Mouse (Mus musculus): ENCODE measurements around the gene Scrn2.

The Scrn2 gene

DNA sequence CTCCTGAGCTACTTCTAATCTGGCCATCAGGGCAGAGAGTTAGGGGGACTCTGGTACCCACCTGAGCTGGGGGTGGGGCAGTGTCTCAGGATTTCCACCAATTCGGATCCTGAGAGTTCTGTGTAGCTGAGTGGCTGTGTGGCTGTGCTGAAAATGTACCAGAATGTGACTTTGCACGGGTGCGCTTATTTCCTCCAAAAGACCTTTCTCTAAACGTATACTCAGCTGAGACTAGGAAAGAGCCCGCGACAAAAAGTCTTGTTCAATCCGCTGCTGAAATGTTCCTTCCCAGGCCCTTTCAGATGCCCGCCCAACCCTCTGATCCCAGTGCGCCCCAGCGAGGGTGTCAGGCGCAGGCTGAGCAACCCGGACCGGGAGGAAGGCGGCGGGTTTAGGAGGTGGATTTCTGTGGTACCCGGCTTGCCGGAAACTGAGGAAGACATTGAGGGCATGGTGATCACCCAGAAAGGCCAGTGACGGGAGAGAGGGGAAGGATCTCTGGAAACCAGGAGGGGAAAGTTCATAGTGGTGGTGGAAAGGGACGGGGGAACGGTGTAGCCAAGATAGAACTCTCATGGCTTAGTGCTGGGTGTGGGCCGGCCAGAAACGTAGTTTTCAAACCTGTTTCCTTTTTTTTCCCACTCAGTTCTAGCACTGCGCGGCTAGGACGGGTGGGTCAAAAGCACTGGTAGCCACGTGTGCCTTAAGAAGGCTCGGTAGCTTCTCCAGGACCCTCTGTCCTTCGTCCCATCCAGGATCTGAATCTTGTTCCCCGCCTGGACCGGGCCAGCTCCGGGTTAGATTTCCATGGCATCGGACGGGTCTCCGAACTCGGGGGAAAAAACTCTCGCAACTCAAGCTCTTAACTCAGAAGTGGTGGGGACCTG, 11.8 kb upstream of the Scrn2 start:
- in situ Hi-C loops (cut with MboI, MseI), result loop anchor here in 1 of 2 experiments (25.0 kb wide), 1 partner anchor 1569 kb away; the partner anchor contains the start of genes Lrrc3c and Ormdl3

DNA sequence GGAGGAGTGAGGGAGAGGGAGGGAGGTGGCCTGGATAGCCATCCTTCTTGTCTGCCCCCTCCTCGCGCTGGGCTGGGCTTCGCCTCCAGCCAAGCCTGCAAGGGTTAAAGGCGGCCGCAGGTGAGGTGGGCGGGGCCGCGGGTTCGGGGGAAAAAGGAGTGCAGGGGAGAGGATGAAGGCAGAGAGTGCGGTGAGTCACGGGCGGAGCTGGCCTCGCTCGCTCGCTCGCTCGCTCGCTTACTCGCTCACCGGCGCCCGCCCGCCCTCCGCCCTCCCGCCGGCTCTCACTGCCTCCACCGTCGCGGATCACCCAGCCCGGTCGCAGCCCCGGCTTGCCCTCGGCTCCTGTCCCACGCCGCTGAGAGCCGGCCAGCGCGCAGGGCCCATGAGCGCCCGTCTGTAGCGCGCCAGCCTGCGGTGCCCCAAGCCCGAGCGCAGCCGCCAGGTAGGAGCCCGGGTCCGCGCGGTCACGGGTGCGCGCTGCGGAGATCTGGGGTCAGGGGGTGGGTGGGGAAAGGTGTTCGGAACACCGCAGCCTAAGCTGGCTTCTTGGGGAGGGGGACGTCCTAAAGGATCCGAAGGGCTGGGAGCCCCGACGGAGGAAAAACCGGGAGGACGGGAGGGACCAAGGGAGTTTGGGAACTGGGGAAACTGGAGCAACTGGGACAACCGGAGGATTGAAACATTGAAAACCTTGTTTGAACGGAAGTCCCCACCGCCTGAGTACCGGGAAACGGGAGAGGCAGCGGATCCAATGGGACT, 11.0 kb upstream of the Scrn2 start:
- in situ Hi-C loops (cut with MboI, MseI), result loop anchor here in 1 of 2 experiments (25.0 kb wide), 1 partner anchor 1569 kb away; the partner anchor contains the start of genes Lrrc3c and Ormdl3

DNA sequence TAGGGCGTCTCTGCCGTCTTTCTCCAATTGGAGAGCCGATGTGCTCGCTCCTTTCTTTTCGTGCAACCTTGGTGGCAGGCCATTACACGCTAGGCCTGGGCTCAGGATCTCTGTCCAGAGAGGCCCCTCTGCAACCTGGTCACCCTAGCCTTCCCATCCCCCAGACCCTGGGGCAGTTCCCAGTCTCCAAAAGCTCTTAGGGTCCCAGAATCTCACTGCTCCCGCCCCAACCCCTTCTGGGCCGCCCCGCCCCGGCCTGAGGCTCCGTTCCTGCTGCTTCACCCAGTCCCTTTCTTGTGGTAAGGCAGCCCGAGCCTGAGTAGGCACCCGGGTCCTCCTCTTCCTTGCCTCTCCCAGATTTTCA, 10.4 kb upstream of the Scrn2 start:
- in situ Hi-C loops (cut with MboI, MseI), result loop anchor here in 1 of 2 experiments (25.0 kb wide), 1 partner anchor 1568 kb away; the partner anchor contains the start of genes Lrrc3c and Ormdl3

DNA sequence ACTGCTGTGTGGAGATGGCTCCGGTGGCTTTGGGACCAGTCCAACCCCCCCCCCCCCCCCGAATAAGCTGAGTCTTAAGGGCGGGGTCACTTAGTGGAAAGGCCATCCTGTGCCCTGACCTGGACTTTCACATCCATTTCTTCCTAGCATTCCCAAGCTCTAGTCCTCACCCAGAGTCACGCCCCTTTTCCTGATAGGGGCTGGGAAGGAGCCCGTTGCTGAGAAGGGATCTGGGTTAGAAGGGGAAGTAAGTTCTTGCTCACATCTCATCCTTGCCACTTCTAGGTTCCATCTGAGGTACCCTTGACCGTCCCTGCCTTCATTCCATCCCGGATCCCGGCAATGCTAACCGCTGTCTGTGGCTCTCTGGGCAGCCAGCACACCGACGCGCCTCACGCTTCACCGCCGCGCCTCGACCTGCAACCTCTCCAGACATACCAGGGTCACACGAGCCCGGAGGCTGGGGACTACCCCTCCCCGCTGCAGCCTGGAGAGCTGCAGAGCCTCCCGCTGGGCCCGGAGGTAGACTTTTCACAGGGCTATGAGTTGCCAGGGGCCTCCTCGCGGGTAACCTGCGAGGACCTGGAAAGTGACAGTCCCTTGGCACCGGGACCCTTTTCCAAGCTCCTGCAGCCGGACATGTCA, 8.5 kb upstream of the Scrn2 start:
- in situ Hi-C loops (cut with MboI, MseI), result loop anchor here (5.0 to 25.0 kb wide), 4 partner anchors 34 to 1566 kb away; partner anchors contain the start of genes Cdk5rap3 (in 1 of the 2), Lrrc3c (in 1 of the 2), Ormdl3 (in 1 of the 2) and Sp2 (in 1 of the 2)

DNA sequence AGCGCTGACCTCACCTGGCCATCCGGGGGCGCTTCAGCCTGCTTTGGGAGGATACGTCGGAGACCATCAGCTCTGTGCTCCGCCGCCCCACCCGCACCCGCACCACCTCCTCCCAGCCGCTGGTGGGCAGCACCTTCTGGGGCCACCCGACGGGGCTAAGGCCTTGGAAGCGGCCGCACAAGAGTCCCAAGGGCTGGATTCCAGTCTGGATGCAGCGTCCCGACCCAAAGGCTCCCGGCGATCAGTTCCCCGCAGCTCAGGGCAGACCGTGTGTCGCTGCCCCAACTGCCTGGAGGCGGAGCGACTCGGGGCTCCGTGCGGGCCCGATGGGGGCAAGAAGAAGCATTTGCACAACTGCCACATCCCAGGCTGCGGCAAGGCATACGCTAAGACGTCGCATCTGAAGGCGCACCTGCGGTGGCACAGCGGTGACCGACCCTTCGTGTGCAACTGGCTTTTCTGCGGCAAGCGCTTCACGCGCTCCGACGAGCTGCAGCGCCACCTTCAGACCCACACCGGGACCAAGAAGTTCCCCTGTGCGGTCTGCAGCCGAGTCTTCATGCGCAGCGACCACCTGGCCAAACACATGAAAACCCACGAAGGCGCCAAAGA, 7.8 kb upstream of the Scrn2 start:
- in situ Hi-C loops (cut with MboI, MseI), result loop anchor here (5.0 to 25.0 kb wide), 4 partner anchors 35 to 1565 kb away; partner anchors contain the start of genes Cdk5rap3 (in 1 of the 2), Lrrc3c (in 1 of the 2), Ormdl3 (in 1 of the 2) and Sp2 (in 1 of the 2)

DNA sequence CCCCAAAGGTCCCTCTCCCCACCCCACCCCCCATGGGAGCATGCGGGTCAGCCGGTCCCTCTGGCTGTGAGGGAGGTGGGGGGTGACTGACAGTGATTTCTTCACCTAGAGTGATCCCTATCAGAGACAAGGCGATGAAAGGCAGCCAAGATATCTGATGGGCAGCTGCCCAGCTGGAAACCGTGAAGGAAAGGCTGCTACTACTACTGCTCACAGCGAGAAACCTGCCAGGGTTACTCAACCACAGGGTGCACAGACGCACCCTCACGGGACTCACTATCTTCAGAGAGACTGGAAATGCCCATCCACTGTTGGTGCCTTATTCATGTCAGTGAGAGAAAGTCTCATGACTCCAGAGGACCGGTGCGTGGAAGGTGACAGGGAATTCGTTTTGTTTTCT, 4.8 kb upstream of the Scrn2 start:
- in situ Hi-C loops (cut with MboI, MseI), result loop anchor here (5.0 to 25.0 kb wide), 4 partner anchors 38 to 1562 kb away; partner anchors contain the start of genes Cdk5rap3 (in 1 of the 2), Lrrc3c (in 1 of the 2), Ormdl3 (in 1 of the 2) and Sp2 (in 1 of the 2)

DNA sequence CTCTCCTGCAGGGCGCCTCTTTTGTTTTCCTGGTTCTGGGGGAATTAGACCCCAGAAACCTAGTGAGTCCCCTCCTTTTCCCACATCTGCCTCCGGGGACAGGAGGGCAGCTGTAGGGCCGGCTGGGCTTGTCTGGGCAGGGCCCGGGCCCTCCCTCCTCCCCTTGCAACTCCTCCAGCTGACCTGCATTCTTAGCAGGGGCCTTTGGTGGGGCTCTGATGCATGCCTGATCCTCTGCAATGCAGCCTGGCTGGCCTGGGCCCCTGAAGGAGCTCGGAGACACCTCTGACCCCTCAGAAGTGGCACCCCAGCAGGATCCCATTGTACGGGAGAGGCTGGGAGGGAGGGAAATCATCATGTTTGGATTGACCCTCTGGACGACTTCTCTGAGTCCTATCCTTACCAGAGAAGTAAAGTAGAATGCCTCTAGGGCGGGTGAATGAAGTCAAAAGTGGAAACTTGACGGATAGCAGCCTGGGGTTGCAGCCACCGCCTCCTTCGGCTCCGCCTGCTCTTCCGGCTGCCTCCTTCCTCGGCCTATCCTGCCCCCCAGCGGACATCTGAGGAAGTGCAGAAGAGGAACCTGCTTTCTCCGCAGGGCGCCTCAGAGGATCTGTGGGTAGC, 3.9 kb upstream of the Scrn2 start:
- in situ Hi-C loops (cut with MboI, MseI), result no loop called here

DNA sequence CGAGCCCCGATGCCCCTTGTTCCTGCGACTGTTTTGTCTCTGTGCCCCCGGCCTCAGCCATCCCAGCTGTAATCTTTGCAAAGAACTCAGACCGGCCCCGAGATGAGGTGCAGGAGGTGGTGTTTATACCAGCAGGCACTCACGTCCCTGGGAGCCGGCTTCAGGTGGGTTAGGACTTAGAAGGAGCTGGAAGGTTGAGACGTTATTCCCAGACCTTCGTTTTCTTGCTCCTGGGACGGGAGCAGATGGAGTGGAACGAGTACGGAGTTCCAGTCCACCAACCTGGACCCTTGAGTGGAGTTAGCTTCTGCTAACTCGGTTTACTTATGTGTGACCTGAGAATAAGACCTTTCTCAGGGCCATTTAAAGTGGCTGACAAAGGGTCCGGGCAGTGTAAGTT, 688 bp downstream of the Scrn2 start:
- in situ Hi-C loops (cut with MboI, MseI), result loop anchor here in 1 of 2 experiments (5.0 kb wide), 1 partner anchor 103 kb away; the partner anchor contains the start of gene Prr15l

DNA sequence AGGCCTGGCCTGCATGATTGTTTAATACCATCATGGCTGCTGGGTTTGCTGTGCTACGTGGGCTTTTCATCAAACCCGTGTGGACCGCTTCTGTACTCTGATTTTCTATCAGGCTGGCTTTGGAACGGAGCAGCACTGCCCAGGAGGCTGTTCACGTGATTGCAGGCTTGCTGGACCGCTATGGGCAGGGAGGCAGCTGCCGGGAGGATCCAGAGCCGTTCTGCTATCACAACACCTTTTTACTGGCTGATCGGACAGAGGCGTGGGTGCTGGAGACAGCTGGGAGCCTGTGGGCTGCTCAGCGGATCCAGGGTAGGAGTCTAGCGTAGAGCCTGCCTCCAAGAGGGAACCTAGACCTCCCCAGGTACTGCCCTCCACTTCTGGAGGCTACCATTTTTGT, 2.2 kb downstream of the Scrn2 start:
- in situ Hi-C loops (cut with MboI, MseI), result loop anchor here in 1 of 2 experiments (5.0 kb wide), 1 partner anchor 105 kb away; the partner anchor contains the start of gene Prr15l

DNA sequence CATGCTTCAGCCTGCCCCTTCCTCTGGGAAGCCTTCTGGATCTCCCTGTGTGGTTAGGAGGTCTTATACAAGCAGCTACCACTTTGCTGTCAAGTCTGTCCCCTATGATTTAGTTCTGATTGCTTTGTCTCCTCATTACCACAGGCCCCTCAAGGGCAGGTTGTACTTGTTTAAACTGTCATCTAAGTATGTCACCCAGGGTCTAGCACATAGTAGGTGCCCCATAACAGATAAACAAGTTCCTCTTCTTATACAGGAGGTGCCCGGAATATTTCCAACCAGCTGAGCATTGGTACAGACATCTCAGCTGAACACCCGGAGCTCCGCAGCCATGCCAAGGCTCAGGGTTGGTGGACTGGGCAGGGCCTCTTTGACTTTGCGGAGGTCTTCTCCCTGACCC, 2.8 kb downstream of the Scrn2 start:
- in situ Hi-C loops (cut with MboI, MseI), result loop anchor here in 1 of 2 experiments (5.0 kb wide), 1 partner anchor 105 kb away; the partner anchor contains the start of gene Prr15l

DNA sequence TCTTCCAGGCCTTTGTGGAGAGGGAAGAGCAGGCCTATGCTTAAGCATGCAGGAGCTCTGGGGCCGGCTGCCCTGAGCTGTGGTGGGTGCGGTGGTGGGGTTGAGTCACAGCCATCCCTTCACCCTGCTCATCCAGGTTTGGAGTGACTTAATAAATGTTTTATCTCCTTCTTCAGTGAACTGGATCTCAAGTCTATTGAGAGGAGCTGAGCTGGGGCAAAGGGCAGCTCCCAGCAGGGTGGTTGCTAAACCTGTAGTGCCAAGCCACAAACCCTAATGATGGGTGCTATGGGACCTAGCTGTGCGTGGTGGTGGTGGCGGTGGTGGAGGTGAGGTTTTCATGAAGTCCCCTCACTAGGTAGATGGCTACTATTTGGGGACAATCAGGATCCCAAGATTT, 4.0 kb downstream of the Scrn2 start:
- in situ Hi-C loops (cut with MboI, MseI), result loop anchor here in 1 of 2 experiments (5.0 kb wide), 1 partner anchor 106 kb away; the partner anchor contains the start of gene Prr15l

DNA sequence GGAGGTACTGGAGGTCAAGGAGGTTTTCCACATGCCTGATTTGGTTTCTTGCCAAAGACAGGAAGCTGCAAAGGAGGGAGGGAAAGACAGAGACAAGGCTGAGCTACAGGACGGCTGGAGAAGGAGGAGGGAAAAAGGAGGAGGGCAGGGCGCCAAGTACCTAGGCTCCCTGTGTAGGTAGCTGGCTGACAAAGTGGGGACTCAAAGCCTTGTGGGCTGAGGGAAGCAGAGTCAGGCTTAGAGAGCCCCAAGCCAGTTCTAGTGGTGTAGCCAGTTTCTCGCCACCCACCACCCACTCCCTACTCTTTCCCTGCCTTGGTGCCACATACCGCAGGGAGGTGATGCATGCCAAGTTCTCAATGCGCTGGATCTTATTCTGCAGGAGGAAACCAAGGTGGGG, 6.4 kb downstream of the Scrn2 start:
- in situ Hi-C loops (cut with MboI, MseI), result no loop called here

DNA sequence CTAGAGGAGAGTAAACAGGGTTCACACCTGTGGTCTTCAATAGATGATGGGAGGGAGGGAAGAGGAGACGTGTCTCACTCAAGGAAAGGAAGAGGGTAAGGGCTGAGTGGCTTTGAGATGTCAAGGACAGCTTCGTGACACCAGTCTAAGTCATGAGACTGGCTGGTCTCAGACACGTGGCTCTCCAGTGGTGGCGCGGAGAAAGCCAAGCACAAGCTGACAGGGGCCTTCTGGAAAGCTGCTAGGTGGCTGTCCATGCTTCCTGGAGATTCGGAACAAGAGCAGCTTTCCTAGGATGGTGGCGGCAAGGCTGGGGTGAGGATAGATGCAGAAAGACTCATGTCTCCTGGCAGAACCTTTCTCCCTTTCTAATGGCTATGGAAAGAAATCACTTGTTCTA, 9.1 kb downstream of the Scrn2 start:
- in situ Hi-C loops (cut with MboI, MseI), result no loop called here

DNA sequence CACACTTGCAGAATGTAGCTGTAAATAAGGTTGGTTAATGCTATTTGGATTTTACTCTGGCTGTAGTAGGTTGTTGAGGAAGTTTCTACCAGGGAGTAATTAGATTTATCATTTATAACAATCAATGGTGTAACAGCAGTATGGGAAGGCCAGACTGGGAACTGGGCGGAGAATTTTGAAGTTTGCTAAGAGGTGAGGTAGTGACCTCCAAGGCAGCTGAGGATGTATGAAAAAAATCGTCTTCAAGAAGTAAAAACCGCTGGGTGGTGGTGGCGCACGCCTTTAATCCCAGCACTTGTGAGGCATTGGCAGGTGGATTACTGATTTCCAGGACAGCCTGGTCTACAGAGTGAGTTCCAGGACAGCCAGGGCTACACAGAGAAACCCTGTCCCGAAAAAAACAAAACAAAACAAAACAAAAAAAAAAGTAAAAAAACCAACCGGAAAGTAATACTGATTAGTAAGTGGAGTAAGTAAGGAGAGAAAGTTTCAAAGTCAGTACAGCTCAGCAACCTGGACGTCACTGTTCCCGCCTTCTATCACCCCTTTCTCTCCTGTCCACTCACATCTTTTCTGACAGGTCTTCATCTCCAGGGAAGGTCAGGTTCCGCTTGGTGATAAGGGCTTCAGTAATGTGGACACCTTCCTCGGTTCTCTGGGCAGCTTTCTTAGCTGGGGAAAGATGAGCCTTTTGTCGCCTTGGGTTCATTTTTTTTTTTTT, 10.7 kb downstream of the Scrn2 start:
- in situ Hi-C loops (cut with MboI, MseI), result no loop called here

DNA sequence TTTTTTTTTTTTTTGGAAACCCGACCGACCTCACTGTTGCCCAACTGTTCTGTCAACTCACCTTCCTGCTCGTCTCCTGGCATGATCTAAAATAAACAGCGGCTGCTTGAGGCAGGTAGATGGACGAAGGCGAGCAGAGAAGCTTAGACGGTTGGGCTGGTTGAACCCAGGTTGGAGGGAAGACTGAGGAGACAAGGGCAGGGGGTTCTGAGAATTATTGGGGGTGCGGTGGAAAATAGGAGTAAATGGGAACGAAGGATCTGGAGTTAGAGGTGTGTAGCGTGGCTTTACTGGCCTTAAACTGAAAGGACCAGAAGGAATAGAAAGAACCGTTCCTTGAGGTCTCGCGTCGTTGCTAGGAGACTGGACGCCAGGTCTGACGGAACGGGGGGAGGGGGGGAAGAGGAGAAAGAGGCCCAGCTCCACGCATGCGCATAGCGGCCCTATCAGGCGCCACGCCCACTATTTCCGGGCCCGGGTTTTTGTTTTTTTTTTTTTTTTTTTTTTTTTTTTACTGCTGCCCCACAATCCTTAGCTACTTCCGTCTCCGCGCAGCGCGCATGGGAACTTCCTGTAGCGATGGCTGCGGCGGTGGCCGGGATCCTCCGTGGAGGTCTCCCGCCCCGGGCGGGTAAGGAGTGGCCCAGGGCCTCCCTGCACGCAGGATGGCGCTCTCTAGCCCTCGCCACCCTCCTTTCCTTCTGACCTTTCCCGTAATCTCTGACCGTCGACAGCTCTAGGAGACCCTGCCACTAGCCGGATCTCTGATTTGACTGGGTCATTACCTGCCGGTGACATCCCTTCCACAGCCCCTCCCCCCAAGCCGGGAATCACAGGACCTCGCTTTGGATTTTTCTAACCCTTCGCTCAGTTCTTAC, 11.5 kb downstream of the Scrn2 start, which contains the start of the genes Lrrc46 and Mrpl10:
Gene Lrrc46 (minus strand): TSS at position 386 of the 878 bp plus-strand sequence.
Gene Mrpl10 (plus strand): TSS at position 539 of the 878 bp plus-strand sequence.
- in situ Hi-C loops (cut with MboI, MseI), result no loop called here

DNA sequence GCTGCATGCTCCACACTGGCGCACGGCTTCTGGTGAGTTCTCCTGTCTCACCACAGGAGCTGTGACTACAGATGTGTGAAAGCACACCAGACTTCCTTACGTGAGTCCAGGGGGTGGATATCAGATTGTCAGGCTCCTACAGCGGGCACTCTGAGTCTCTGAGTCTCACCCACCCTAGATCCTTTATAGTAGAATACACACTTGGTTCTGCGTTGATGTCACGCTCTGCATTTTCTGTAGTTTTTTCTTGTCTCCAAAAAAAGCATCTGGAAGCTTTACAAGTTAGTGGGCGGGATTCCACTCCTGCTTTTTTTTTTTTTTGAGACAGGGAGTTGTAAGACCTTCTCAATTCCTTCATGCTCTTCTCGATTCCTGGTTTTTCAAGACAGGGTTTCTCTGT, 15.2 kb downstream of the Scrn2 start:
- in situ Hi-C loops (cut with MboI, MseI), result no loop called here

DNA sequence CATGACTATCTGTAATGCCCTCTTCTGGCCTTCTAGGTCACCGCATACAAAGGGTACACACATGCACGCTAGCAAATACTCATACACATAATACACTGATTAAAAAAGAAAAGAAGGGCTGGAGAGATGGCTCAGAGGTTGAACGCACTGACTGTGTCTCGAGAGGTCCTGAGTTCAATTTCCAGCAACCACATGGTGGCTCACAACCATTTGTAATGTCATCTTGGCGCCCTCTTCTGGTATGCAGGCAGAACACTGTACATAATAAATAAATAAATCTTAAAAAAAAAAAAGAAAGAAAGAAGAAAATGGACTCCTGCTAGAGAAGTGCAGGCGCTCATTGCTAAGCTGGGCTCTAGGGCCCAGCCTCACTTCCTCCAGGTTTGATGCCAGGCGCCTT, 16.1 kb downstream of the Scrn2 start:
- in situ Hi-C loops (cut with MboI, MseI), result no loop called here

DNA sequence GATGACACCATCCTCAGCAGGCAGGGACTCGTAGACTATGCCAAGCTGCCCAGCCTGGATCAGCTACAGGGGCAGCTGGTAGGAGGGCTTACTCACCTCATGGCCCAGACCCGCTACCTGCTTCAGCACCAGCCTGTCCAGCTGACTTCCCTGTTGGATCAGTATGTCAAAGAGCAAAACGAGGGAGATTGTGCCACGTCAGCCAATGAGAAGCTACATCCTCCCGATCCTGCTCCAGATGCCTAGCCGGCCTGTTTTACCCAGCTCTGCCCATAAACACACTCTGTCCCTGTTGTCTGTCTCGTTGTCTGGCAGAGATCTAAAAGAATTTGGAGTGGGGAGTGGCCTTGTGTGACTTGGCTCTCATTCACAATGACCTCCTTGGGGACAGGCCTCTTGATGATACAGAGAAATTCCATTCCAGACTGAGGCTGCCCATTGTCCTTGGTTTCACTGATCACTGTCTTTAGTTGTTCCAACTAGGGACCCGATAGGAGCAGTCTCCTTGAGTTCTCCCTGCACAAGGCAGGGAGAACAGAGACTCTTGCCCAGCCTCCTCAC, 18.4 kb downstream of the Scrn2 start:
- in situ Hi-C loops (cut with MboI, MseI), result no loop called here

Measured in T-helper 17 cell (primary cell).